Mouse (Mus musculus) hindbrain, embryonic 12.5 days (tissue): ENCODE measurements around the gene Morc2a. TPM values are rescaled to one million over a fixed set of nuclear protein-coding genes. Genes with fewer than 3 reads are reported as not detected.

ENCODE experiments used
- ATAC-seq: fragments of 200-750 bp; cut with Nextera tagmentation; 2 replicates; pipeline ENCODE4 v1.8.0; 2017; ENCODE audit warnings: moderate TSS enrichment; ENCODE audit not compliant: low FRiP score
- H3K27ac ChIP-seq: fragments of 300-500 bp; sonication (generic); 2 replicates; pipeline ENCODE4 v1.5.1; 2016; ENCODE audit warnings: mild to moderate bottlenecking
- H3K27me3 ChIP-seq: fragments of 300-500 bp; sonication (generic); 2 replicates; pipeline ENCODE4 v1.6.1; 2016; ENCODE audit warnings: mild to moderate bottlenecking
- H3K36me3 ChIP-seq: fragments of 300-500 bp; sonication (generic); 2 replicates; pipeline ENCODE4 v1.6.1; 2016; ENCODE audit warnings: mild to moderate bottlenecking
- H3K4me1 ChIP-seq: fragments of 300-500 bp; sonication (generic); 2 replicates; pipeline ENCODE4 v1.6.1; 2016
- H3K4me2 ChIP-seq: fragments of 300-500 bp; sonication (generic); replicated peaks from 2 replicates; pipeline ENCODE4 v1.6.1; 2016; ENCODE audit warnings: mild to moderate bottlenecking
- H3K4me3 ChIP-seq: fragments of 300-500 bp; sonication (generic); 2 replicates; pipeline ENCODE4 v1.5.1; 2016; ENCODE audit warnings: mild to moderate bottlenecking
- H3K9ac ChIP-seq: fragments of 300-500 bp; sonication (generic); 2 replicates; pipeline ENCODE4 v1.6.1; 2016; ENCODE audit warnings: mild to moderate bottlenecking, moderate library complexity
- H3K9me3 ChIP-seq: fragments of 300-500 bp; sonication (generic); replicated peaks from 2 replicates; pipeline ENCODE4 v1.6.1; 2016; ENCODE audit warnings: mild to moderate bottlenecking
- WGBS: fragments of 180-500 bp; shearing (Covaris S2); methylation state at CpG from one replicate; pipeline ENCODE4 v1.1.7; 2016; 5-methylcytosine and 5-hydroxymethylcytosine counted together
- polyA plus RNA-seq: library from polyadenylated mRNA; unstranded; fragments of >200 nt; fragmentation: Nextera tagmentation; extraction: Ambion mirVana; gene quantifications from 2 replicates; pipeline ENCODE4 v1.2.1, GENCODE M21; 2016

Gene Morc2a
- polyA plus RNA-seq, 1 experiment from 2014 or later = 54.0 TPM

GRCm38 (mm10) chr11:3723910-3724309 is 74.9 kb downstream of the Morc2a start:
- 65% methylated on average over 4 of the region's 4 CpGs for WGBS
- no peak for ATAC-seq

GRCm38 (mm10) chr11:3724726-3725125 is 75.7 kb downstream of the Morc2a start:
- Histone ChIP-seq H3K4me1 (no peaks in the 10 kb centered on the region), H3K4me2 (no peak overlapping the region), H3K36me3 (no peaks in the 10 kb centered on the region), H3K4me3 (no peak overlapping the region), H3K27ac (no peak overlapping the region), H3K9ac (no peak overlapping the region), H3K27me3 (no peaks in the 10 kb centered on the region), H3K9me3 (no peaks in the 10 kb centered on the region)
- ATAC-seq = no peak
- WGBS = 76% methylated on average over 5 of the region's 5 CpGs

More at GRCm38 (mm10) chr11:3723910-3724309, 74.9 kb downstream of the Morc2a start:
- H3K9ac ChIP-seq = no peak overlapping the region
- H3K36me3 ChIP-seq = no peaks in the 10 kb centered on the region
- H3K27ac ChIP-seq = no peak overlapping the region
- H3K4me1 ChIP-seq = no peaks in the 10 kb centered on the region
- no peaks in the 10 kb centered on the region for H3K9me3 ChIP-seq
- no peaks in the 10 kb centered on the region for H3K27me3 ChIP-seq
- H3K4me3 ChIP-seq = no peak overlapping the region
- no peak overlapping the region for H3K4me2 ChIP-seq

- Histone ChIP-seq H3K9me3 (no peaks in the 10 kb centered on the region), H3K4me2 (no peak overlapping the region), H3K4me3 (no peak overlapping the region), H3K27me3 (no peaks in the 10 kb centered on the region), H3K9ac (no peak overlapping the region), H3K4me1 (no peaks in the 10 kb centered on the region), H3K36me3 (no peaks in the 10 kb centered on the region), H3K27ac (peak overlapping the region; percentile 4; the same call in 1 of the 2 replicates)
- 66% methylated on average over 10 of the region's 10 CpGs for WGBS
- ATAC-seq = no peak
Observed at GRCm38 (mm10) chr11:3725331-3726054, 76.5 kb downstream of the Morc2a start.

- ATAC-seq = no peak
- H3K9me3 ChIP-seq = no peaks in the 10 kb centered on the region
- 72% methylated on average over 9 of the region's 9 CpGs for WGBS
- no peak overlapping the region for H3K4me2 ChIP-seq
- no peaks in the 10 kb centered on the region for H3K36me3 ChIP-seq
- no peak overlapping the region for H3K27ac ChIP-seq
- no peak overlapping the region for H3K9ac ChIP-seq
- no peak overlapping the region for H3K4me3 ChIP-seq
- H3K27me3 ChIP-seq = no peaks in the 10 kb centered on the region
- H3K4me1 ChIP-seq = no peaks in the 10 kb centered on the region
Observed at GRCm38 (mm10) chr11:3727438-3728105, 78.6 kb downstream of the Morc2a start.

- Histone ChIP-seq H3K9me3 (no peaks in the 10 kb centered on the region), H3K4me3 (no peak overlapping the region), H3K27ac (no peak overlapping the region), H3K27me3 (no peaks in the 10 kb centered on the region), H3K4me1 (peaks cover 8% of the 10 kb centered on the region; the same call in 1 of the 2 replicates), H3K9ac (no peak overlapping the region), H3K36me3 (no peaks in the 10 kb centered on the region), H3K4me2 (no peak overlapping the region)
- 89% methylated on average over 4 of the region's 4 CpGs for WGBS
- ATAC-seq = no peak
Observed at GRCm38 (mm10) chr11:3731469-3731868, 82.5 kb downstream of the Morc2a start.

- H3K27me3 ChIP-seq = no peaks in the 10 kb centered on the region
- H3K4me1 ChIP-seq = peaks cover 8% of the 10 kb centered on the region; the same call in 1 of the 2 replicates
- H3K9me3 ChIP-seq = no peaks in the 10 kb centered on the region
- H3K4me2 ChIP-seq = no peak overlapping the region
- 75% methylated on average over 14 of the region's 14 CpGs for WGBS
- no peaks in the 10 kb centered on the region for H3K36me3 ChIP-seq
- no peak overlapping the region for H3K9ac ChIP-seq
- ATAC-seq = peak; percentile 22; the same call in 1 of the 2 replicates
- peak overlapping the region; percentile 40; the same call in 1 of the 2 replicates for H3K27ac ChIP-seq
- no peak overlapping the region for H3K4me3 ChIP-seq
Observed at GRCm38 (mm10) chr11:3733933-3734636, 85.1 kb downstream of the Morc2a start.

- Histone ChIP-seq H3K36me3 (no peaks in the 10 kb centered on the region), H3K9ac (no peak overlapping the region), H3K27ac (no peak overlapping the region), H3K27me3 (no peaks in the 10 kb centered on the region), H3K4me1 (peaks cover 8% of the 10 kb centered on the region; the same call in 1 of the 2 replicates), H3K4me2 (no peak overlapping the region), H3K4me3 (no peak overlapping the region), H3K9me3 (no peaks in the 10 kb centered on the region)
- ATAC-seq = no peak
- WGBS = 84% methylated on average over 11 of the region's 11 CpGs
Observed at GRCm38 (mm10) chr11:3735715-3736114, 86.7 kb downstream of the Morc2a start.

- H3K4me1 ChIP-seq = peaks cover 8% of the 10 kb centered on the region; the same call in 1 of the 2 replicates
- WGBS = 91% methylated on average over 2 of the region's 2 CpGs
- H3K27ac ChIP-seq = no peak overlapping the region
- no peaks in the 10 kb centered on the region for H3K9me3 ChIP-seq
- H3K27me3 ChIP-seq = peaks cover 1% of the 10 kb centered on the region; the same call in 1 of the 2 replicates
- H3K36me3 ChIP-seq = no peaks in the 10 kb centered on the region
- no peak for ATAC-seq
- H3K9ac ChIP-seq = no peak overlapping the region
- H3K4me2 ChIP-seq = no peak overlapping the region
- no peak overlapping the region for H3K4me3 ChIP-seq
Observed at GRCm38 (mm10) chr11:3738778-3739177, 89.8 kb downstream of the Morc2a start.

Other genes with a start within 250 kb of the Morc2a start
- 114 and 116 TPM in 2 replicates for gene Limk2, start 240.0 kb upstream of the Morc2a start, polyA plus RNA-seq
- gene Rnf185, start 196.8 kb upstream of the Morc2a start, polyA plus RNA-seq = 38.5 and 43.0 TPM in 2 replicates
- gene Pla2g3, start 160.9 kb upstream of the Morc2a start, polyA plus RNA-seq = 0.81 and 1.2 TPM in 2 replicates
- 0.73 and 1.2 TPM in 2 replicates for gene Inpp5j, start 144.4 kb upstream of the Morc2a start, polyA plus RNA-seq
- gene Selenom, start 134.5 kb upstream of the Morc2a start, polyA plus RNA-seq = 78.0 and 83.6 TPM in 2 replicates
- 42.2 TPM in 2 replicates for gene Smtn, start 108.6 kb upstream of the Morc2a start, polyA plus RNA-seq
- gene Osbp2, start 214.7 kb downstream of the Morc2a start, polyA plus RNA-seq = 7.0 and 8.8 TPM in 2 replicates
- gene 4921536K21Rik, start 245.9 kb downstream of the Morc2a start, polyA plus RNA-seq = 0.72 and 0.82 TPM in 2 replicates
- gene Dusp18, start 246.0 kb downstream of the Morc2a start, polyA plus RNA-seq = 27.7 and 29.1 TPM in 2 replicates